Mouse (Mus musculus) midbrain, postnatal 0 days (tissue): ENCODE measurements around the gene Rrm2. TPM values are rescaled to one million over a fixed set of nuclear protein-coding genes. Genes with fewer than 3 reads are reported as not detected.

Experiments used
- ATAC-seq: fragments of 200-750 bp; cut with Nextera tagmentation; 2 replicates; pipeline ENCODE4 v1.8.0; 2017; ENCODE audit warnings: moderate number of reproducible peaks, mild to moderate bottlenecking, moderate TSS enrichment, moderate library complexity; ENCODE audit not compliant: low FRiP score
- DNase-seq: peaks from one replicate; pipeline ENCODE4 v3.0.0-alpha.2; 2015; ENCODE audit warnings: low spot score
- H3K27ac ChIP-seq: fragments of 300-500 bp; sonication (generic); 2 replicates; pipeline ENCODE4 v1.5.1; 2014; ENCODE audit warnings: low read depth, mild to moderate bottlenecking, low read length, mixed read lengths
- H3K27me3 ChIP-seq: fragments of 300-500 bp; sonication (generic); 2 replicates; pipeline ENCODE4 v1.6.1; 2014; ENCODE audit warnings: low read length, control low read depth, mixed read lengths; ENCODE audit not compliant: insufficient read depth
- H3K36me3 ChIP-seq: fragments of 300-500 bp; sonication (generic); 2 replicates; pipeline ENCODE4 v1.6.1; 2014; ENCODE audit warnings: low read length, control low read depth, mixed read lengths; ENCODE audit not compliant: insufficient read depth
- H3K4me1 ChIP-seq: fragments of 300-500 bp; sonication (generic); 2 replicates; pipeline ENCODE4 v1.6.1; 2014; ENCODE audit warnings: mild to moderate bottlenecking, control low read depth, antibody characterized with exemption, low read length, mixed read lengths; ENCODE audit not compliant: insufficient read depth
- H3K4me2 ChIP-seq: fragments of 300-500 bp; sonication (generic); 2 replicates; pipeline ENCODE4 v1.6.1; 2014; ENCODE audit warnings: low read depth, mild to moderate bottlenecking, low read length, mixed read lengths; ENCODE audit not compliant: poor library complexity, severe bottlenecking
- H3K4me3 ChIP-seq: fragments of 300-500 bp; sonication (generic); 2 replicates; pipeline ENCODE4 v1.5.1; 2014; ENCODE audit warnings: low read depth, mild to moderate bottlenecking, low read length, moderate library complexity
- H3K9ac ChIP-seq: fragments of 300-500 bp; sonication (generic); replicated peaks from 2 replicates; pipeline ENCODE4 v1.6.1; 2014; ENCODE audit warnings: mild to moderate bottlenecking, low read length, moderate library complexity, mixed read lengths; ENCODE audit not compliant: poor library complexity, severe bottlenecking
- H3K9me3 ChIP-seq: fragments of 300-500 bp; sonication (generic); 2 replicates; pipeline ENCODE4 v1.6.1; 2016; ENCODE audit warnings: low read length, control low read depth
- CTCF ChIP-seq: IDR thresholded peaks from 2 replicates; pipeline ENCODE4 v1.5.1; 2016; ENCODE audit warnings: antibody characterized with exemption, mild to moderate bottlenecking
- WGBS: fragments of 180-500 bp; shearing (Covaris S2); extraction: QIAGEN DNeasy Blood & Tissue Kit; methylation state at CpG from one replicate; pipeline ENCODE4 v1.1.7; 2014; 5-methylcytosine and 5-hydroxymethylcytosine counted together
- polyA plus RNA-seq: library from polyadenylated mRNA; unstranded; fragments of >200 nt; fragmentation: Nextera tagmentation; extraction: Ambion mirVana; gene quantifications from 2 replicates; pipeline ENCODE4 v1.2.1, GENCODE M21; 2015
- total RNA-seq: library from RNA; depleted of rRNA; stranded (reverse); fragments of >200 nt; gene quantifications from 2 replicates; pipeline ENCODE4 v1.2.3, GENCODE M21; 2014

Rrm2 gene
- total and polyA plus RNA-seq, 2 experiments from 2014 or later, result 15.1 to 23.4 TPM

DNA sequence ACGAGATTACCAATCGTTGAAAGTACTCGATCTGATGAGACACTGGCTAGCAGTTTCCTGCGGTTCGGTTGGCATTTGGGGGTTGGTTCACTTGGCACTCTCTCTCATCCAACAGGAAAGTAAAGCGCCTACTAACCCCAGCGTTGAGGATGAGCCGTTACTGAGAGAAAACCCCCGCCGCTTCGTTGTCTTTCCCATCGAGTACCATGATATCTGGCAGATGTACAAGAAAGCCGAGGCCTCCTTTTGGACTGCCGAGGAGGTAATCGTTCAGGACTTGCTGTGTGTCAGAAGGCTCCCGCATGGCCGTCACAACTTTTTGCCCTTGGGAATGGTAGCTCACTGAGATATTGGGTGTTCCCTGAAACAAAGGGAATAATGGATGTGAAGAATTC lies 780 bp downstream of the Rrm2 start:
- no peak for TF ChIP-seq CTCF
- no peak for ATAC-seq
- WGBS, result 2% methylated on average over 17 of the region's 17 CpGs
- no peaks in the 10 kb centered on the region; the same call in 1 of the 2 replicates for H3K36me3 ChIP-seq
- no peak overlapping the region for H3K27ac ChIP-seq
- peak overlapping the region; percentile 91 for H3K4me2 ChIP-seq
- peaks cover 5% of the 10 kb centered on the region; the same call in 1 of the 2 replicates for H3K4me1 ChIP-seq
- no peak for DNase-seq
- H3K4me3 ChIP-seq, result peak overlapping the region; percentile 58
- no peaks in the 10 kb centered on the region for H3K9me3 ChIP-seq
- no peak overlapping the region for H3K9ac ChIP-seq
- 0 out of 2 replicates have a peak, but pooled peaks cover 3% of the 10 kb centered on the region for H3K27me3 ChIP-seq

- no peak overlapping the region for H3K4me3 ChIP-seq
- H3K9ac ChIP-seq, result no peak overlapping the region
- 25% methylated on average over 6 of the region's 6 CpGs for WGBS
- TF ChIP-seq CTCF, result no peak
- no peak for DNase-seq
- ATAC-seq, result no peak
- 0 out of 2 replicates have a peak, but pooled peaks cover 3% of the 10 kb centered on the region for H3K27me3 ChIP-seq
- H3K27ac ChIP-seq, result no peak overlapping the region
- no peaks in the 10 kb centered on the region for H3K9me3 ChIP-seq
- H3K4me1 ChIP-seq, result peaks cover 5% of the 10 kb centered on the region; the same call in 1 of the 2 replicates
- H3K4me2 ChIP-seq, result peak overlapping the region; percentile 91; the same call in 1 of the 2 replicates
- no peaks in the 10 kb centered on the region; the same call in 1 of the 2 replicates for H3K36me3 ChIP-seq
Observed at GRCm38 (mm10) chr12:24709409-24709808, 1.4 kb downstream of the Rrm2 start.

GRCm38 (mm10) chr12:24709831-24710508 lies 1.9 kb downstream of the Rrm2 start:
- Histone ChIP-seq H3K27ac (no peak overlapping the region), H3K4me2 (no peak overlapping the region), H3K9me3 (no peaks in the 10 kb centered on the region), H3K36me3 (no peaks in the 10 kb centered on the region; the same call in 1 of the 2 replicates), H3K4me1 (peaks cover 5% of the 10 kb centered on the region; the same call in 1 of the 2 replicates), H3K9ac (no peak overlapping the region), H3K4me3 (no peak overlapping the region), H3K27me3 (0 out of 2 replicates have a peak, but pooled peaks cover 3% of the 10 kb centered on the region)
- ATAC-seq (peak; percentile 35), DNase-seq (peak; percentile 92)
- 32% methylated on average over 5 of the region's 5 CpGs for WGBS
- peak; percentile 89 for TF ChIP-seq CTCF

DNA sequence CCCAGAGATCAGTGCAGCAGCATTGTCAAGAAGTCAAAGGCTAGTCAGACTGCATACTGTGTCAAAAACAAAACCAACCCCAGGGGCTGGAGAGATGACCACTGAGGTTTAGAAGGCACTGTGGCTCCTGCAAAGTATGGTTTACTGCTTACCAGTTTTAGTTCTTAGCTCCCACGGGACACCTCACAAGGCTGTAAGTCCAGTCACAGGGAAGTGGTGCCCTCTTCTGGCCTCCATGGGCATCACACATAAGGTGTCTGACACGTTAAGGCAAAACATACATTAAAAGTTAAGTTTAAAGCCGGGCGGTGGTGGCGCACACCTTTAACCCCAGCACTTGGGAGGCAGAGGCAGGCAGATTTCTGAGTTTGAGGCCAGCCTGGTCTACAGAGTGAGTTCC lies 2.6 kb downstream of the Rrm2 start:
- no peak overlapping the region for H3K4me2 ChIP-seq
- 62% methylated on average over 5 of the region's 5 CpGs for WGBS
- DNase-seq, result peak; percentile 59

GRCm38 (mm10) chr12:24712396-24712795 lies 4.4 kb downstream of the Rrm2 start:
- Histone ChIP-seq H3K9me3 (no peaks in the 10 kb centered on the region), H3K27ac (no peak overlapping the region), H3K4me2 (no peak overlapping the region), H3K4me3 (no peak overlapping the region), H3K4me1 (peaks cover 5% of the 10 kb centered on the region; the same call in 1 of the 2 replicates), H3K27me3 (0 out of 2 replicates have a peak, but pooled peaks cover 3% of the 10 kb centered on the region), H3K36me3 (no peaks in the 10 kb centered on the region; the same call in 1 of the 2 replicates), H3K9ac (no peak overlapping the region)
- 90% methylated on average over 8 of the region's 8 CpGs for WGBS
- no peak for DNase-seq
- no peak for TF ChIP-seq CTCF
- no peak for ATAC-seq

More for the DNA sequence above, 2.6 kb downstream of the Rrm2 start:
- Histone ChIP-seq H3K9ac (no peak overlapping the region), H3K27ac (no peak overlapping the region), H3K9me3 (no peaks in the 10 kb centered on the region), H3K36me3 (no peaks in the 10 kb centered on the region; the same call in 1 of the 2 replicates), H3K27me3 (0 out of 2 replicates have a peak, but pooled peaks cover 3% of the 10 kb centered on the region), H3K4me3 (no peak overlapping the region), H3K4me1 (peaks cover 5% of the 10 kb centered on the region; the same call in 1 of the 2 replicates)
- peak; percentile 61 for TF ChIP-seq CTCF
- no peak for ATAC-seq
